Mouse (Mus musculus): ENCODE data around the gene Gm3424. TPM values are rescaled to one million over a fixed set of nuclear protein-coding genes. Genes with fewer than 3 reads are reported as not detected.
"Not testable (repeated sequence)": the region's sequence is repeated elsewhere in the genome, so short reads cannot be mapped to it uniquely, and the experiment has no call there.

The Gm3424 gene
- not detected for total RNA-seq (2021)
- long read RNA-seq, experiment 1: 0 reads
- long read RNA-seq, experiment 2: 0 reads

DNA sequence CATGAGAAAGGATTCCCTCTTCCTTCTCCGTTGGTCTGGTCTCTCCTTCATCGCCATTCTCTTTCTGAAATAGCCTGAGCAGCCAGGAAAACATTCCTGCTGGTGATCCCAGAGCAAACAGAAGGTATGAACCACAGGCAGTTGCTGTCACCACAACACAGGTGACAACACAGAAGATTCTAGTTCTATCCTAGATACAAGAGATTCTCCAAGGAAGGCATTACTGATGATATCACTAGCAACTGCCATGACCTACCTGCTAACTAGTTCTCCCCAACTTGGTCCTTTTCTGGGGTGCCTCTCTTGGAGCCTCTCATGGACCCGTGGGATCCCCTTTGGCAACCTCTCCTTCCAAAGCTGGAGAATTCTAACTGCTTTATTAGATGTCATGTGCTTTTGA, at the start of gene Gm3424:
Gene Gm3424, minus strand, starts transcription at position 101 of the 400 bp plus-strand sequence.
- H3K27ac ChIP-seq; intact Hi-C loops (cut with DNase I): not testable (repeated sequence)

DNA sequence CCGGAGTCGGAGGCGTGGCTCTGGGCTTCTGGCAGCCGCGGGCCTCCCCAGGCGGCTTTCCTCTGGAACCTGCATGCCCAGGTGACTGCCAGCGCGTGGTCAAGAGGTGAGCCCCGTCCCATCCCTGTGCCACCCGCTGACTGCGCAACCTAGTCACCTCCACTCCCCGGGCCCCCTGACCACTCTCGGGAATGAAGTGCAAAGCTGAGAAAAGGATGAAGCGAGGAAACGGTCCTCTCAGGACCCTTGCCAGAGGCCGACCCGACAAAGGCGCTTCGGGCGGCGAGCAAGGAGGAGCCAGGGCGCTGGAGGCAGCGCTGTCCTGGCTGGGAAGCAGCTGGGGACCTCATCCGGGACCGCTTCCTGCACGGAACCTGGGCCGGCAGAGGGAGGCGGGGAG, 49.7 kb upstream of the Gm3424 start:
- H3K27ac ChIP-seq; intact Hi-C loops (cut with DNase I); DNase-seq: not testable (repeated sequence)
- H3K4me3 ChIP-seq: peak overlapping the region; percentile 60

More for the DNA sequence above, at the start of gene Gm3424:
- DNase-seq, H3K4me3 ChIP-seq: not testable (repeated sequence)

DNA sequence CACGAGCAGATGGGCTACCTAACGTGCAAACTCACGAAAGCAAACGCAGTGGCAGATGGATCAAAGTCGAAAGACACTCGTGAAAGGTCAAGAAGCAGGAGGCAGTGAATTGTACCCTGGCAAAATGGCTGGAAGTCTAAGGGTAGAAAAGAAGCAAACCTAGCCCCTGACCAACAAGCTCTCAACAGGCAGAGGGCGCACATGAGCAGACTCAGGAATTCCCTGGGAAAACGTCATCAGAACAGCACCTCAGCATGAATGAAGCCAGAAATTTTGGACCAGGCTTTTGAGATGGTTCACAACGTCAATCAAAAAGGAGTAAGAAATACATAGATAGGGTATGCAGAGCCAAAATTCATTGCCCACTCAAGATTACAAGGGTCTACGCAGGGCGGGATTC, 49.0 kb upstream of the Gm3424 start:
- DNase-seq; intact Hi-C loops (cut with DNase I); H3K4me3 ChIP-seq; H3K27ac ChIP-seq: not testable (repeated sequence)
- peak; percentile 33 for TF ChIP-seq CTCF (IDR thresholded peaks at IDR 0.05)

DNA sequence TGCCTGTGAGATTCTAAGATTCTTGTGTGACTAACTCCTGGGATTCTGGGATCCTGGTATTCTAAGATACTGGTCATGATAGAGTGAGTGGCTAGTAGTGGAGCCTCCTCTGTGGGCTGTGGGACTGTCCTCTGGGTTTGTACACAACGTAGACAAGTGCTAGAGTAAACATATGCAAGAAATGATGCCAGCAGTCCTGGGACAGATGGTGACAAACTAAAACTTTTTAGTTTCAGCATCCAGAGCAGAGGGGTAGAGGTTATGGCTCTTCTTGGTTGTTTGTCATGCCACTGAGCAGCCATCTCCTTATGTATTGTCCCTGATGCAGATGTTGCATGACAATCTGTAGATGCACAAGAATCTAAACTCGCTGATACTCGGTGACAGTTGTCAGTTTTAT, 25.8 kb upstream of the Gm3424 start:
- H3K4me3 ChIP-seq; intact Hi-C loops (cut with DNase I): not testable (repeated sequence)

DNA sequence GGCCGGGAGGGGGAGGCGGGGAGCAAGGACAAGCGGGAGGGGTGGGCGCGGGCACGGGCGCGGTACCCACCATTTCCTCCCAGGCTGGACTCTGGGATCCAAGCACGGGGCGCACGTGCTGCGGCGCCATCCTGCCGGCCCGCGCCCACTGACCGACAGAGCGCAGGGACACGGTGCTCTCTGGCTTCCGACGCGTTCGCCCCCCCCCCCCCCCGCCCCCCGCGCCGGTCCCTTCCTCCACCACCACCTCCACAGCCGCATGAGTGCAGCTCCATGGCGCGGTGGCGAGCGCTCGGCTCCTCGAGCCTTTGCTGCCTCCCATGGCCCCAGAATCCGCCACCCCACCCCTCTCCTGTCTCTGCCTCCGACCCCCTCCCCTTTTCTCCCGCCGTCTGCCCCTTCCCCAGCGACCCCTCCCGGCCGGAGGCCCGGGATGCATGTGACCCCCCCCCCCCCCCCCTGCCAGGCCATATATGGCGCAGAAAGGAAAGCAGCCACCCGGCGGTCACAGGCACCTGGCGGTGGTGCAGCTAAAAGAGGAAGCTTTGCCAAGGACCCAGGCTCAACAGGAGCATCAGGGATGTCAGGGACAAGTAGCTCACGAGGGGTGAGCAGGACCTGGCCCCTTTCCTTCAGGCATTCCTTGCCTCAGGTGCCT, 17.3 kb downstream of the Gm3424 start:
- H3K4me3 ChIP-seq; DNase-seq; intact Hi-C loops (cut with DNase I); H3K27ac ChIP-seq: not testable (repeated sequence)

More for the DNA sequence above, 25.8 kb upstream of the Gm3424 start:
- DNase-seq, H3K27ac ChIP-seq: not testable (repeated sequence)

DNA sequence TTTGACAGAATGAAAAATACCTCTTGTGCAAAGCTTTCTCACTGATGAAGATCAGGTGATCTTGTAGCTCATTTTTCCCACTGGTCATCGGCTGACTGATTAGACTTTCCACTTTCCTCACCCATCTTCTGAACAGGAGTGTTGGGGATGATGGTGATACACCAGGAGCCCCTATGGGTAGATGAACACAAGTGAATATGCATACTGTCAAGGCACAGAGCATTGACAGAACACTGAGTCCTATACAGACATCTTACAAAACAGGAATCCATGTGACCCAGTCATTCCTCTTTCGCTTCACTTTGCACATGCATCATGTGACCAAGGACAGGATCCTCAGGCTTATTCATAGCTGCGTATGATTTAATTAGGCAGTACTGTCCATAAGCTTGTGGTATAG, 22.2 kb downstream of the Gm3424 start, which contains the start of gene Gm3383:
Gene Gm3383, minus strand, starts transcription at position 101 of the 400 bp plus-strand sequence.
- DNase-seq; intact Hi-C loops (cut with DNase I): not testable (repeated sequence)

More for the DNA sequence above, 22.2 kb downstream of the Gm3424 start, which contains the start of gene Gm3383:
- not testable (repeated sequence) for H3K27ac ChIP-seq, H3K4me3 ChIP-seq

Other genes starting within 250 kb of the Gm3424 start
- gene Gm8265, start 197.3 kb downstream of the Gm3424 start, total RNA-seq (2021): not detected
- not detected for gene Gm9603, start 142.9 kb downstream of the Gm3424 start, total RNA-seq (2021)
- gene Gm3373, start 88.8 kb downstream of the Gm3424 start, total RNA-seq (2021): under 1 TPM in 1 of 2 experiments, not detected in 1; 0.47 TPM
- gene Gm3383, start 22.3 kb downstream of the Gm3424 start, total RNA-seq (2021): not detected
- gene Gm8237, start 50.1 kb upstream of the Gm3424 start, total RNA-seq (2021): under 1 TPM in 1 of 2 experiments, not detected in 1; 0.31 TPM
- gene Gm3248, start 131.4 kb upstream of the Gm3424 start, total RNA-seq (2021): under 1 TPM in 1 of 2 experiments, not detected in 1; 0.20 TPM
- gene Gm3453, start 148.8 kb upstream of the Gm3424 start, total RNA-seq (2021): not detected
- gene Gm6337, start 227.9 kb upstream of the Gm3424 start, total RNA-seq (2021): not detected